Mouse (Mus musculus): ENCODE data around the gene Ywhag. TPM values are rescaled to one million over a fixed set of nuclear protein-coding genes. Genes with fewer than 3 reads are reported as not detected.

The Ywhag gene
- polyA plus RNA-seq, 1 experiment from 2014 or later, result 859 TPM

GRCm38 (mm10) chr5:135946621-135947020 lies 12.2 kb upstream of the Ywhag start:
- H3K27me3 ChIP-seq, result no peaks in the 10 kb centered on the region
- no peak overlapping the region for H3K4me2 ChIP-seq
- peaks cover 6% of the 10 kb centered on the region for H3K4me1 ChIP-seq (replicated peaks)
- H3K27ac ChIP-seq (replicated peaks), result no peak overlapping the region
- WGBS, result 72% methylated on average over 4 of the region's 5 CpGs
- ATAC-seq (ENCODE audit: low FRiP score, low read depth), result no peak
- H3K4me3 ChIP-seq, result no peak overlapping the region
- H3K9me3 ChIP-seq, result no peaks in the 10 kb centered on the region
- H3K9ac ChIP-seq, result no peak overlapping the region
- no peaks in the 10 kb centered on the region for H3K36me3 ChIP-seq

GRCm38 (mm10) chr5:135945916-135946408 lies 11.5 kb upstream of the Ywhag start:
- H3K27me3 ChIP-seq, result no peaks in the 10 kb centered on the region
- 0 out of 2 replicates have a peak overlapping the region, but pooled peaks have one; percentile 45 for H3K27ac ChIP-seq (replicated peaks)
- no peak overlapping the region for H3K4me3 ChIP-seq
- peak; percentile 30; the same call in 1 of the 2 replicates for ATAC-seq (ENCODE audit: low FRiP score, low read depth)
- no peaks in the 10 kb centered on the region for H3K36me3 ChIP-seq
- WGBS, result 39% methylated on average over 10 of the region's 10 CpGs
- H3K4me2 ChIP-seq, result peak overlapping the region; percentile 32
- no peak overlapping the region for H3K9ac ChIP-seq
- H3K9me3 ChIP-seq, result no peaks in the 10 kb centered on the region
- peaks cover 6% of the 10 kb centered on the region for H3K4me1 ChIP-seq (replicated peaks)

DNA sequence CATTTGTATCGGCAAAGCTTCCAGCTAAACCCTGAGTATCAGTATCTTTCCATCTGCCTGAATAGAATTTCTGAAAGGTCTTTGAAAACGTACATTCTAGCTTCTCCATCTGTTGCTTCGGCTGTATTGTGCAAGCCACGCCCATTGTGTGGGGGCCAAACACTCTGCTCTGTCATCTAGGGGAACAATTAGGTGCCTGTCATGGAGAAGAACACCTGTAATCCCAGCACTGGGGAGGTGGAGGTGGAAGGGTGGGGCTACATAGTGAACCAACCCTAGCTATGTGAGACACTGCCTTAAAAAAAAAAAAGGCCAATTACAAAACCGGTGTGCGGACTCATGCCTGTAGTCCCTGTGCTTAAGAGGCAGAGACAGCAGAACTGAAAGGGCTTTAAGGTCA lies 8.3 kb upstream of the Ywhag start:
- H3K4me2 ChIP-seq, result no peak overlapping the region
- no peak overlapping the region for H3K9ac ChIP-seq
- H3K4me1 ChIP-seq (replicated peaks), result peaks cover 6% of the 10 kb centered on the region
- ATAC-seq (ENCODE audit: low FRiP score, low read depth), result no peak
- H3K36me3 ChIP-seq, result no peaks in the 10 kb centered on the region
- no peak overlapping the region for H3K27ac ChIP-seq (replicated peaks)
- WGBS, result 71% methylated on average over 6 of the region's 6 CpGs
- H3K9me3 ChIP-seq, result no peaks in the 10 kb centered on the region
- no peaks in the 10 kb centered on the region for H3K27me3 ChIP-seq
- no peak overlapping the region for H3K4me3 ChIP-seq

GRCm38 (mm10) chr5:135940587-135940986 lies 6.2 kb upstream of the Ywhag start:
- Histone ChIP-seq H3K4me2 (no peak overlapping the region), H3K36me3 (no peaks in the 10 kb centered on the region), H3K9ac (no peak overlapping the region), H3K4me3 (no peak overlapping the region), H3K27ac (replicated peaks) (no peak overlapping the region), H3K4me1 (replicated peaks) (no peaks in the 10 kb centered on the region), H3K27me3 (no peaks in the 10 kb centered on the region), H3K9me3 (no peaks in the 10 kb centered on the region)
- WGBS, result 61% methylated on average over 4 of the region's 5 CpGs
- no peak for ATAC-seq (ENCODE audit: low FRiP score, low read depth)

- Histone ChIP-seq H3K9ac (no peak overlapping the region), H3K9me3 (no peaks in the 10 kb centered on the region), H3K4me3 (no peak overlapping the region), H3K4me1 (replicated peaks) (peaks cover 21% of the 10 kb centered on the region), H3K4me2 (no peak overlapping the region), H3K36me3 (peaks cover 12% of the 10 kb centered on the region), H3K27ac (replicated peaks) (peak overlapping the region; percentile 98), H3K27me3 (no peaks in the 10 kb centered on the region)
- ATAC-seq (ENCODE audit: low FRiP score, low read depth), result no peak
- 74% methylated on average over 6 of the region's 6 CpGs for WGBS
Observed at GRCm38 (mm10) chr5:135935641-135936190, 1.3 kb upstream of the Ywhag start.

GRCm38 (mm10) chr5:135935176-135935523 lies 734 bp upstream of the Ywhag start:
- peak; percentile 16 for ATAC-seq (ENCODE audit: low FRiP score, low read depth)
- Histone ChIP-seq H3K27me3 (no peaks in the 10 kb centered on the region), H3K9me3 (no peaks in the 10 kb centered on the region), H3K4me2 (peak overlapping the region; percentile 62), H3K9ac (peak overlapping the region; percentile 91), H3K36me3 (peaks cover 18% of the 10 kb centered on the region), H3K27ac (replicated peaks) (peak overlapping the region; percentile 98), H3K4me3 (peak overlapping the region; percentile 93), H3K4me1 (replicated peaks) (peaks cover 27% of the 10 kb centered on the region)
- WGBS, result 51% methylated on average over 7 of the region's 7 CpGs

- no peaks in the 10 kb centered on the region for H3K9me3 ChIP-seq
- peak; percentile 83 for ATAC-seq (ENCODE audit: low FRiP score, low read depth)
- WGBS, result 0% methylated on average over 35 of the region's 35 CpGs
Observed at GRCm38 (mm10) chr5:135933900-135934441, 445 bp downstream of the Ywhag start.

GRCm38 (mm10) chr5:135933222-135933899 lies 1.1 kb downstream of the Ywhag start:
- Histone ChIP-seq H3K9me3 (no peaks in the 10 kb centered on the region), H3K27me3 (no peaks in the 10 kb centered on the region), H3K9ac (peak overlapping the region; percentile 91), H3K27ac (replicated peaks) (peak overlapping the region; percentile 98), H3K4me1 (replicated peaks) (peaks cover 44% of the 10 kb centered on the region), H3K4me3 (peak overlapping the region; percentile 93), H3K36me3 (peaks cover 29% of the 10 kb centered on the region), H3K4me2 (peak overlapping the region; percentile 62)
- no peak for ATAC-seq (ENCODE audit: low FRiP score, low read depth)
- 9% methylated on average over 12 of the region's 12 CpGs for WGBS

More at GRCm38 (mm10) chr5:135933900-135934441, 445 bp downstream of the Ywhag start:
- Histone ChIP-seq H3K4me3 (peak overlapping the region; percentile 93), H3K9ac (peak overlapping the region; percentile 91), H3K27ac (replicated peaks) (peak overlapping the region; percentile 98), H3K27me3 (no peaks in the 10 kb centered on the region), H3K4me2 (peak overlapping the region; percentile 62), H3K4me1 (replicated peaks) (peaks cover 39% of the 10 kb centered on the region), H3K36me3 (peaks cover 29% of the 10 kb centered on the region)

GRCm38 (mm10) chr5:135932359-135932758 lies 2.1 kb downstream of the Ywhag start:
- H3K36me3 ChIP-seq, result peaks cover 31% of the 10 kb centered on the region
- H3K9ac ChIP-seq, result peak overlapping the region; percentile 91
- H3K27me3 ChIP-seq, result no peaks in the 10 kb centered on the region
- H3K27ac ChIP-seq (replicated peaks), result peak overlapping the region; percentile 16; the same call in 1 of the 2 replicates
- 43% methylated on average over 2 of the region's 2 CpGs for WGBS
- H3K9me3 ChIP-seq, result no peaks in the 10 kb centered on the region
- peaks cover 53% of the 10 kb centered on the region for H3K4me1 ChIP-seq (replicated peaks)
- peak overlapping the region; percentile 62 for H3K4me2 ChIP-seq
- ATAC-seq (ENCODE audit: low FRiP score, low read depth), result no peak
- peak overlapping the region; percentile 93 for H3K4me3 ChIP-seq

- Histone ChIP-seq H3K36me3 (peaks cover 38% of the 10 kb centered on the region), H3K4me1 (replicated peaks) (peaks cover 62% of the 10 kb centered on the region), H3K27ac (replicated peaks) (no peak overlapping the region), H3K4me3 (peak overlapping the region; percentile 93), H3K9me3 (no peaks in the 10 kb centered on the region), H3K9ac (no peak overlapping the region), H3K4me2 (peak overlapping the region; percentile 62), H3K27me3 (no peaks in the 10 kb centered on the region)
- 91% methylated on average over 9 of the region's 9 CpGs for WGBS
- ATAC-seq (ENCODE audit: low FRiP score, low read depth), result no peak
Observed at GRCm38 (mm10) chr5:135931526-135931925, 2.9 kb downstream of the Ywhag start.

- WGBS, result 78% methylated on average over 6 of the region's 6 CpGs
- Histone ChIP-seq H3K4me3 (no peak overlapping the region), H3K4me1 (replicated peaks) (peaks cover 73% of the 10 kb centered on the region), H3K9me3 (no peaks in the 10 kb centered on the region), H3K27ac (replicated peaks) (no peak overlapping the region), H3K27me3 (no peaks in the 10 kb centered on the region), H3K36me3 (peaks cover 46% of the 10 kb centered on the region), H3K9ac (no peak overlapping the region), H3K4me2 (no peak overlapping the region)
- ATAC-seq (ENCODE audit: low FRiP score, low read depth), result no peak
Observed at GRCm38 (mm10) chr5:135929685-135930424, 4.6 kb downstream of the Ywhag start.

- Histone ChIP-seq H3K36me3 (peaks cover 50% of the 10 kb centered on the region), H3K27me3 (no peaks in the 10 kb centered on the region), H3K4me3 (no peak overlapping the region), H3K9ac (no peak overlapping the region), H3K4me1 (replicated peaks) (peaks cover 50% of the 10 kb centered on the region), H3K9me3 (no peaks in the 10 kb centered on the region), H3K27ac (replicated peaks) (no peak overlapping the region), H3K4me2 (no peak overlapping the region)
- WGBS, result 92% methylated on average over 7 of the region's 7 CpGs
- no peak for ATAC-seq (ENCODE audit: low FRiP score, low read depth)
Observed at GRCm38 (mm10) chr5:135923901-135924300, 10.5 kb downstream of the Ywhag start.

Data from hindbrain, embryonic 15.5 days (tissue).